Mouse (Mus musculus) heart, embryonic 13.5 days (tissue): ENCODE data around the gene Tor1aip2. TPM values are rescaled to one million over a fixed set of nuclear protein-coding genes. Genes with fewer than 3 reads are reported as not detected.

Experiments used
- ATAC-seq: fragments of 200-750 bp; cut with Nextera tagmentation; 2 replicates; pipeline ENCODE4 v1.8.0; 2017; ENCODE audit warnings: moderate TSS enrichment; ENCODE audit not compliant: insufficient number of reproducible peaks, low FRiP score, low TSS enrichment; ENCODE audit errors: extremely low read depth
- H3K27ac ChIP-seq: fragments of 300-500 bp; sonication (generic); replicated peaks from 2 replicates; pipeline ENCODE4 v1.5.1; 2015; ENCODE audit warnings: moderate library complexity, mild to moderate bottlenecking, inconsistent platforms
- H3K27me3 ChIP-seq: fragments of 300-500 bp; sonication (generic); replicated peaks from 2 replicates; pipeline ENCODE4 v1.6.1; 2015; ENCODE audit warnings: mild to moderate bottlenecking, inconsistent platforms
- H3K36me3 ChIP-seq: fragments of 300-500 bp; sonication (generic); 2 replicates; pipeline ENCODE4 v1.6.1; 2015; ENCODE audit warnings: mild to moderate bottlenecking, inconsistent platforms
- H3K4me1 ChIP-seq: fragments of 300-500 bp; sonication (generic); 2 replicates; pipeline ENCODE4 v1.6.1; 2015; ENCODE audit warnings: inconsistent platforms
- H3K4me2 ChIP-seq: fragments of 300-500 bp; sonication (generic); 2 replicates; pipeline ENCODE4 v1.6.1; 2015; ENCODE audit warnings: inconsistent platforms, mild to moderate bottlenecking, moderate library complexity
- H3K4me3 ChIP-seq: fragments of 300-500 bp; sonication (generic); 2 replicates; pipeline ENCODE4 v1.5.1; 2015; ENCODE audit warnings: moderate library complexity, mild to moderate bottlenecking, inconsistent platforms
- H3K9ac ChIP-seq: fragments of 300-500 bp; sonication (generic); 2 replicates; pipeline ENCODE4 v1.6.1; 2015; ENCODE audit warnings: inconsistent platforms, mild to moderate bottlenecking, moderate library complexity
- H3K9me3 ChIP-seq: fragments of 300-500 bp; sonication (generic); 2 replicates; pipeline ENCODE4 v1.6.1; 2016; ENCODE audit warnings: inconsistent platforms
- WGBS: fragments of 180-500 bp; shearing (Covaris S2); methylation state at CpG from one replicate; pipeline ENCODE4 v1.1.7; 2015; ENCODE audit warnings: mixed read lengths; 5-methylcytosine and 5-hydroxymethylcytosine counted together
- polyA plus RNA-seq: library from polyadenylated mRNA; unstranded; fragments of >200 nt; fragmentation: Nextera tagmentation; extraction: Ambion mirVana; gene quantifications from 2 replicates; pipeline ENCODE4 v1.2.1, GENCODE M21; 2015

Gene Tor1aip2
- polyA plus RNA-seq, 1 experiment from 2014 or later: 76.6 TPM

DNA sequence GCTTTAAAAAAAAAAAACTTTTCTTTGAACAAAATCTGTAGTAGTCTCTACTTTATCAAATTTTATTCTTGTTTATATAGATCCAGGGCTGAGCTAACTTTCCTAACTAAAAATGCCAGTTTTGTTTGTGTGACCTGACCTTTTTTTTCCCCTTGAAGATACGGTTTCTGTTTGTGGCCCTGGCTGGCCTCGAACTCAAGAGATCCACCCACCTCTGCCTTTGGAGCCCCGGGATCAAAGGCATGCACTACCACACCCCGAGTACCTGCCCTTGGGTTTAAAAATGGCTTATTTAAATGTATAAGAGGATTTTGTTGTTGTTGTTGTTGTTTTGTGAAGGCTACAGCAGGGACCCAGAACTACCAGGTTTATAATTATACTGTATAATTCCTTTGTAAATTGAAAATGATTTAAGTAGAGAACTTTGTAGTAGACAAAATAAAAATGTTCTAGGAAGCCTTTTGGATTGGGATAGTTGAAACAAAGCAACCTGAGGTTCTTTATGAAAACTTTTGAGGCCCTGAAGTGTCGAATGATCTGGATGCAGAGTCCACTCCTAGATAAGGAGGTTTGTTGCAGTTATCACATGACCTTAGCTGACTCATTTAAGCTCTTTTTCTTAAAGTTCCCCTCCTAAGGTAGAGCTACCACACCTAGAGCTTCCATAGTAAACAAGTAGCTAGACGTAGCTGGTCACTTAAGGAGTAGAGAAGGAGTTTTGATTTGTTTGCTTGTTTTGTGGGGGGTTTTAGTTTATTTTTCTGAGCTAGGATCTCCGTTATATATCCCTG is 6.4 kb downstream of the Tor1aip2 start:
- Histone ChIP-seq H3K9ac (peak overlapping the region; percentile 84), H3K27me3 (no peaks in the 10 kb centered on the region), H3K27ac (peak overlapping the region; percentile 53), H3K9me3 (no peaks in the 10 kb centered on the region), H3K4me2 (peak overlapping the region; percentile 93), H3K4me3 (peak overlapping the region; percentile 78), H3K4me1 (peaks cover 52% of the 10 kb centered on the region), H3K36me3 (peaks cover 40% of the 10 kb centered on the region)
- 20% methylated on average over 7 of the region's 7 CpGs for WGBS
- 0 out of 2 replicates have a peak, but pooled peaks have one; percentile 24 for ATAC-seq

- Histone ChIP-seq H3K9me3 (no peaks in the 10 kb centered on the region), H3K4me3 (peak overlapping the region; percentile 78), H3K36me3 (peaks cover 47% of the 10 kb centered on the region), H3K4me1 (peaks cover 48% of the 10 kb centered on the region), H3K9ac (peak overlapping the region; percentile 84), H3K27ac (peak overlapping the region; percentile 53; the same call in 1 of the 2 replicates), H3K4me2 (peak overlapping the region; percentile 93), H3K27me3 (no peaks in the 10 kb centered on the region)
- WGBS: 76% methylated on average over 5 of the region's 5 CpGs
- no peak for ATAC-seq
Observed at GRCm38 (mm10) chr1:156042481-156042880, 7.3 kb downstream of the Tor1aip2 start.

DNA sequence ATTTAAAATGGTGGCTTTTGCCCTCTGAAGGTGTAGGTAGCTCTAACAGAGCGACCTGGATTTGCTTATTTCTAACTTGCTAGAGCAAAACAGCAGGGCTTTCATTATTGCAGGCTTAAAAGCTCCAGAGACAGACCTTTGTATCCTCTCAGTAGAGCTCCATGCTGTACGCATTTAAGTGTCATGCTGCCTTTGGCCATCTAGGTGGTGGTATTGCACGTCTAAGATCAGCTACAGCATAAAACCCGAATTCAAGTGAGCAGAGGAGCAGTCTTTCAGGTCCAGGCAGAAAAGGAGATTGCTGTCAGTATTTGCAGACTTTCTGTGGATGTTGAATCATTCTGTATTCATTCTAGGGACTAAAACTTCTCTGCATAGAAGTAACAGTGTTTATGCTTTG is 7.8 kb downstream of the Tor1aip2 start:
- H3K27ac ChIP-seq: no peak overlapping the region
- WGBS: 20% methylated on average over 4 of the region's 4 CpGs
- H3K9me3 ChIP-seq: no peaks in the 10 kb centered on the region
- peaks cover 48% of the 10 kb centered on the region for H3K4me1 ChIP-seq
- H3K4me3 ChIP-seq: peak overlapping the region; percentile 78
- no peaks in the 10 kb centered on the region for H3K27me3 ChIP-seq
- H3K9ac ChIP-seq: peak overlapping the region; percentile 59
- peak overlapping the region; percentile 93 for H3K4me2 ChIP-seq
- no peak for ATAC-seq
- H3K36me3 ChIP-seq: peaks cover 53% of the 10 kb centered on the region

- Histone ChIP-seq H3K27me3 (no peaks in the 10 kb centered on the region), H3K27ac (no peak overlapping the region), H3K4me1 (peaks cover 48% of the 10 kb centered on the region), H3K9me3 (no peaks in the 10 kb centered on the region), H3K36me3 (peaks cover 64% of the 10 kb centered on the region), H3K9ac (peak overlapping the region; percentile 59; the same call in 1 of the 2 replicates), H3K4me3 (peak overlapping the region; percentile 78; the same call in 1 of the 2 replicates), H3K4me2 (0 out of 2 replicates have a peak overlapping the region, but pooled peaks have one; percentile 7)
- ATAC-seq: no peak
- WGBS: 67% methylated on average over 5 of the region's 5 CpGs
Observed at GRCm38 (mm10) chr1:156044211-156044611, 9.0 kb downstream of the Tor1aip2 start.

DNA sequence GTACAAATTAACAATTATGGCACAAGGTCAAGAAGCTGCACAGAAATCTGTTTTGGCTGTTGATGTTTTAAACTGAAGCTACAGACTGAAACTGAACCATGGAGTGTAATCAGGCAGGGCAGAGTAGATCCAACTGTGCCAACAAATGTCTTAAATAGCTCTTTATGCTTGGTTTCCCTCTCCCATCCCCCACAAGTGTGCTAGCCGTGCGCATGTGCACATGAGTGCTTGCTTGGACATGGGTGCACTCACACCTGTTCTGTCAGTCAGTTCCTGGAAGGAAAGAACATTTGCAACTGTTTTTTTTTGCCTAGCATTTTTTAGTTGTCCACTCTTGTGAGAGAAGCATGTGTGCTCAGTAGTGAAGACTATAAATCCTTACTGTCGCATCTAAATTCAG is 11.5 kb downstream of the Tor1aip2 start:
- H3K4me3 ChIP-seq: no peak overlapping the region
- H3K9ac ChIP-seq: no peak overlapping the region
- H3K9me3 ChIP-seq: no peaks in the 10 kb centered on the region
- H3K36me3 ChIP-seq: peaks cover 89% of the 10 kb centered on the region
- WGBS: 84% methylated on average over 3 of the region's 3 CpGs
- no peaks in the 10 kb centered on the region for H3K27me3 ChIP-seq
- H3K4me2 ChIP-seq: no peak overlapping the region
- no peak overlapping the region for H3K27ac ChIP-seq
- ATAC-seq: no peak
- peaks cover 41% of the 10 kb centered on the region for H3K4me1 ChIP-seq

DNA sequence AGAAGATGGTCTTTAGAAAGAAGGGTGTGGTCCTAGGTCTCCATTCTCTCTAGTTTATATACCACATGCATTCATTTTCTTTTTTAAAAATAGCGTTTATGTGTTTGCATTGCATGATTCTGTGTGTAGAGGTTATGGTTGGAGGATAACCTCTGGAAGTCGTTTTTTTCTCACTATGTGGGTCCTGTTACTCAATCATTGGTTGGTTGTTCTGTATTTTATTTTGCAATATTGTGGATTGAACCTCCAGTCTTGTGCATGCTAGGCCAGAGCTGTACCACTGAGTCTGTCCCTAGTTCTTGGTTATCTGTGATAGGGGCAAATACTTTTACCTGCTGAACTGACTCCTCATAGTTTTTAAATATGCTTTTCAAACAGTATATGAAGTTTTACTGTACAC is 23.0 kb downstream of the Tor1aip2 start:
- H3K4me1 ChIP-seq: peaks cover 17% of the 10 kb centered on the region
- ATAC-seq: no peak
- no peak overlapping the region for H3K27ac ChIP-seq
- WGBS: 83% methylated on average over 2 of the region's 2 CpGs
- no peak overlapping the region for H3K4me3 ChIP-seq
- no peaks in the 10 kb centered on the region for H3K27me3 ChIP-seq
- no peak overlapping the region for H3K9ac ChIP-seq
- H3K4me2 ChIP-seq: no peak overlapping the region
- H3K36me3 ChIP-seq: peaks cover 81% of the 10 kb centered on the region
- no peaks in the 10 kb centered on the region for H3K9me3 ChIP-seq

- H3K27me3 ChIP-seq: no peaks in the 10 kb centered on the region
- H3K9ac ChIP-seq: no peak overlapping the region
- peaks cover 87% of the 10 kb centered on the region for H3K36me3 ChIP-seq
- H3K9me3 ChIP-seq: no peaks in the 10 kb centered on the region
- no peak overlapping the region for H3K27ac ChIP-seq
- H3K4me3 ChIP-seq: no peak overlapping the region
- WGBS: 90% methylated on average over 4 of the region's 4 CpGs
- no peak overlapping the region for H3K4me2 ChIP-seq
- H3K4me1 ChIP-seq: peaks cover 3% of the 10 kb centered on the region; the same call in 1 of the 2 replicates
- ATAC-seq: no peak
Observed at GRCm38 (mm10) chr1:156062193-156062592, 27.0 kb downstream of the Tor1aip2 start.

GRCm38 (mm10) chr1:156066133-156066532 is 30.9 kb downstream of the Tor1aip2 start:
- peaks cover 67% of the 10 kb centered on the region for H3K36me3 ChIP-seq
- WGBS: 58% methylated on average over 3 of the region's 3 CpGs
- H3K27ac ChIP-seq: peak overlapping the region; percentile 36

DNA sequence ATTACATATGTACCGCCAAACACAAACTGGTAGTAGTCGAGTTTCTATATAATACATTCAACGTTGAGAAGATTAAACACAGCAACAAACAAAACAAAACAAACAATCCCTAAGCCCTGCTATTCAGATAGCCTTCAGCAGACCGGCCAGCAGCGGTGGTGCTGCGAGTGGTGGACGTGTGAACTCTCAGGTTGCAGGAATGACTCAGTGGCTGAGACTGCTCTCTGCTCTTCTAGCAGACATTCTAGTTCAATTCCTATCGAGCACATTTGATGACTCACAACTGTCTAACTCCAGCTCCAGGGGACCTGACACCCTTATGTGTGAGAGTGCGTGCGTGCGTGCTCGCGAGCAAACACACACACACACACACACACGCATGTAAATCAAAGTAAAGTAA is 34.9 kb downstream of the Tor1aip2 start:
- Histone ChIP-seq H3K36me3 (peaks cover 29% of the 10 kb centered on the region), H3K27me3 (no peaks in the 10 kb centered on the region), H3K9me3 (no peaks in the 10 kb centered on the region), H3K4me3 (no peak overlapping the region), H3K27ac (peak overlapping the region; percentile 29; the same call in 1 of the 2 replicates), H3K4me1 (peaks cover 27% of the 10 kb centered on the region), H3K9ac (no peak overlapping the region), H3K4me2 (no peak overlapping the region)
- 39% methylated on average over 14 of the region's 14 CpGs for WGBS
- no peak for ATAC-seq

More at GRCm38 (mm10) chr1:156066133-156066532, 30.9 kb downstream of the Tor1aip2 start:
- H3K9me3 ChIP-seq: no peaks in the 10 kb centered on the region
- H3K4me3 ChIP-seq: no peak overlapping the region
- ATAC-seq: no peak
- no peak overlapping the region for H3K9ac ChIP-seq
- peaks cover 16% of the 10 kb centered on the region for H3K4me1 ChIP-seq
- no peaks in the 10 kb centered on the region for H3K27me3 ChIP-seq
- no peak overlapping the region for H3K4me2 ChIP-seq

GRCm38 (mm10) chr1:156073169-156073821 is 38.1 kb downstream of the Tor1aip2 start:
- Histone ChIP-seq H3K36me3 (peaks cover 1% of the 10 kb centered on the region), H3K4me3 (no peak overlapping the region), H3K27ac (no peak overlapping the region), H3K9ac (no peak overlapping the region), H3K9me3 (no peaks in the 10 kb centered on the region), H3K4me2 (no peak overlapping the region), H3K27me3 (no peaks in the 10 kb centered on the region), H3K4me1 (peaks cover 34% of the 10 kb centered on the region)
- no peak for ATAC-seq
- WGBS: 64% methylated on average over 15 of the region's 15 CpGs

DNA sequence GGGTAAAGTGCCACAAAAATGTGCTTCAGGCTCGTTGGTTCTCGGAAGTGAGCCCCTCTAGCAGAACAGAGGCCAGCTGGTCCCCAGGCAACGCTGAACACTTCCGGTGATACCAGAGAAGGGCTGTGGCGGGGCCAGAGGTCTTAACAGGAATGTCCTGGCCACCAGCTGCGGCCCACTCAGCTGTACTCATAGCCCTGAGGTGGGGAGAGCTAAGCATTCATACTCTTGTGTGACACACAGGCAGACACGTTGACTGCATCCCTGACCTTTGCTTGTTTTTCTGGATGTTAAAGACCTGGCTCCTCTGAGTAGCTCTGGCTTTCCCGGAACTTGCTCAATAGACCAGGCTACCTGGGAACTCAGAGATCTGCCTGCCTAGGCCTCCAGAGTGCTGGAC is 39.4 kb downstream of the Tor1aip2 start:
- Histone ChIP-seq H3K27ac (no peak overlapping the region), H3K4me2 (no peak overlapping the region), H3K9ac (no peak overlapping the region), H3K36me3 (no peaks in the 10 kb centered on the region), H3K4me1 (peaks cover 34% of the 10 kb centered on the region), H3K27me3 (no peaks in the 10 kb centered on the region), H3K9me3 (no peaks in the 10 kb centered on the region), H3K4me3 (no peak overlapping the region)
- no peak for ATAC-seq
- WGBS: 30% methylated on average over 8 of the region's 8 CpGs
